Mouse (Mus musculus): ENCODE results near the gene Gm37596.
A peak's percentile ranks its signal among the peaks of the same experiment; 100 is the strongest.
"Not testable (repeated sequence)": the region's sequence is repeated elsewhere in the genome, so short reads cannot be mapped to it uniquely, and the experiment has no call there.

Gene Gm37596

DNA sequence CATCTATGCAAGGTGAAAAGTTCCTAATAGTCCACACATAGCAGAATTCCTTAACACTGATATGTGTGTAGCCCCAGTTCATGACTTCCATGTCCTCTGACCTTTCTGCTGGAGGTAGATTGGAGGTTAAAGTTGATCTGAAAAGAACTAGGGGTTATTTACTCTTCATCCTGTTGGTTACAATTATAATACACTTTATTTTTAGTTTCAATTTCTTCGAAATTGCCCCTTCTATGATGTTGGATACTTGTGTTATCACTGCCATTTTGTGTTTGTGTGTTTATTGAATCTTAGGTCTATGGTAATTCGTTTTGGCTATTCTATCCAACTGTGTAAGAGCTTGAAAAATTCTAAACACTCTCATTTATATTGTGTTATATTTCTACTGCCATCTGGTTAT is at the start of gene Gm37596:
Gene Gm37596 (minus strand): TSS at position 101 of the 400 bp plus-strand sequence.
- DNase-seq (ENCODE audit: low read depth, low spot score) = not testable (repeated sequence)

GRCm38 (mm10) chr3:93708969-93709637 is 16.2 kb upstream of the Gm37596 start:
- DNase-seq (ENCODE audit: low read depth, low spot score) = peak; percentile 71

DNA sequence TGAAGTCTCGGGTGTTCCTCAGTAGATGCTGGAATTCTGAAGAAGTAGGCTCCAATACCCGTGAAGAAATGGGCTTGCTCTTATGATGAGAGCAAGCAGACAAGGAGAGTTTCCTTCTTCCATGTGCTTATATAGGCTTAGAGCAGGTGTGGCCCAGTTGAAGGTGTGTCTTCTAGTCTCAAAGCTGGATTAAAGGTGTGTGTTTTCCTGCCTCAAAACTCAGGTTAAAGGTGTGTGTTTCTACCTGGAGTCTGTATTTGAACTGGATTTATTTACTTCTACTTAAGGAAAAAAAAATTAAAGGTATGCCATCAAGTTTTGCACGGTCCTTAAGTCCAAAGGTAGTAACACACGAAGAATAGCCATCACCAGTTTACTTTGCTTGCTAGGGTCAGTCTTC is 16.7 kb downstream of the Gm37596 start, which contains the start of gene Tdpoz1:
Gene Tdpoz1 (minus strand): TSS at position 101 of the 400 bp plus-strand sequence.
- DNase-seq (ENCODE audit: low read depth, low spot score) = not testable (repeated sequence)

DNA sequence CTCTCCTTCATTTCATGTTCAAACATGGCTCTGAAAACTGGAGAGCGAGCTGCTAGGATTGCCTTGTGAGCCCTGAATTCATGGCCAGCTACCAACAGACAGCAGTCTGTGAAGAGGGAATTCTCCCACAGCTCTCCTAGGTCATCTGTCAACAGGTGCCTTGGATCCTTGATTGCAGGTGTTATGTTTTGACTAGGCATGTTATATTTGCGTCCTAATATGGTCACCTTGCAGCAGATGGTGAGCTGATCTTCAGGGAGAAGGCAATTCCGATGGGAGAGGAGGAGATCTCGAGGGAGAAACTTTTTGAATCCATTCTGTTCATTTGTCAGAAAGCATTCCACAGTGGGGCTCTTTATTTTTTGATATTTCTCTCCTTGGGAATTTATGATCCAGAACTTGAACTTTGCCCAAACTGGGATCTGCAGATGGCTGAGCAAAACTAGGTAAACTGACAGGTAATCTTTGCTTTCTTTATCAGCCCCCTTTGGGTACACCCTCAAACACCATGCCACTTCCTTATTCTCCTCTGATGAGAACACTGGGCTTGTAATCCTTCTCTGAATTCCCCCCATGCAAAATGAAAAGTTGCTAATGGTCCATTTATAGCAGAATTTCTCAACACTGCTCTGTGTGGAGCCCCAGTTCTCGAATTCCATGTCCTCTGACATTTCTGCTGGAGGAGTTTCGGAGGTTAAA is 21.9 kb downstream of the Gm37596 start:
- DNase-seq (ENCODE audit: low read depth, low spot score) = not testable (repeated sequence)

GRCm38 (mm10) chr3:93654260-93654659 is 38.6 kb downstream of the Gm37596 start:
- peak; percentile 61 for DNase-seq (ENCODE audit: low read depth, low spot score)

- no peak for DNase-seq (ENCODE audit: low read depth, low spot score)
Observed at GRCm38 (mm10) chr3:93652586-93652985, 40.3 kb downstream of the Gm37596 start, which contains the start of gene Tdpoz2. Tdpoz2 (minus strand) TSS chr3:93652686.

Measured in ES-CJ7 (cell line).